Mouse (Mus musculus): ENCODE data around the gene Map1b.
A peak's percentile ranks its signal among the peaks of the same experiment; 100 is the strongest.

Gene Map1b

DNA sequence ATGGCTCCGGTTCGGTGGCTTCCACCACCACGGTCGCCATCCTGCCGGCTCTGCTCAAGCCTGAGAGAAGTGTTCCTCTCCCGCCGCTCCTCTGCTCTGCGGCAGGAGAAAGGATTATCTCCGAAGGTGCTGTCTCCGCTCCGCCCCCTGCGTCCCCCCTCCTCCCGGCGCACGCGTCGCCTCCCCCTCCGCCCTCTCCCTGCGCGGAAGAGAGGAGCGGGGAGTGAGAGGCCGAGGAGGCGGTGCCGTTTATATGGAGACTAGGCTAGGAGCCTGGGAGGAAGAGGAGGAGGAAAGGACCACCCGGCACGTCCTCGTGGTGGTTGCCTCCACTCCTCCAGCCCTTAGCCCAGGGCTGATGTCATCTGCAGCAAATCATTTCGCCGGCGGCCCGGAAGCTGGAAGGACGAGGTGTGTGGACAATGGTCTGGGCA lies at the start of gene Map1b:
Gene Map1b (minus strand): TSS at position 93 of the 434 bp plus-strand sequence.
- peak; percentile 96 for DNase-seq (ENCODE audit: low spot score)

DNA sequence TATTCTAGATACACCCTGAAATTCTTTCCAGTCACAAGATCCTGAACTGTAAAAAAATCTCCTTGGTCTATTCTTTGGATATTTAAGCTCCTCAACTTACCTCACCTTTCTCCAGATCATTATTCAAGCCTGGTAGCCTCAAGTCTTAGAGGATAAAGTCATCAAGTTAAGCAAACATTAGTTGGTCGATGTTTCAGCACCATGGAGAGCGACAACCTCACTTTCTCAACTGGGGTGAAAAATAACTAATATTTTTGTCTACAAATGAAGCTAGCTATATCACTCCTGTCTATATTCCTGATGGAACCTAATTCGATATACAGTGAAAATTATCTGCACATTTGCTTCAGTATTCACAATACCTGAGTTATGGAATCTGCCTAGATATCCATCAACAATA lies 48.0 kb upstream of the Map1b start:
- DNase-seq (ENCODE audit: low spot score) = no peak

DNA sequence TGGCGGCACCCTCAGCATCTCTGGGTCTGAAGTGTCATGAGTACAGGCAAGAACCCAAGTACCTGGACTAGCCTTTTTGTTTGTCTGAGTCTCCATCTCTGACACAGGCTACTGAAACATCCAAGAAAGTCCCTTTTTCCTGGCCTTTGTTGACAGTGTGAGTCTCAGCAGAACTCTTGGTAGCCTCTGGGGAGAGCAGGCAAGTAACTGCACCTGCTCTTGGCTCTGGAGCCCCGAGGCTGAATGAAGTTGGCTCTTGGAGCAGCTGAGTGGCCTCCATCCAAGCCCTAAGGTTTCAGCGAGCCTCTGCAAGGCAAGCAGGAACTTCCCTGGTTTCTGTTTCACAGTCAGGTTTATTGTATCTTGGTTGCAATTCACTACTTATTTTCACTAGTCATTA lies 46.7 kb upstream of the Map1b start:
- DNase-seq (ENCODE audit: low spot score) = peak; percentile 70

DNA sequence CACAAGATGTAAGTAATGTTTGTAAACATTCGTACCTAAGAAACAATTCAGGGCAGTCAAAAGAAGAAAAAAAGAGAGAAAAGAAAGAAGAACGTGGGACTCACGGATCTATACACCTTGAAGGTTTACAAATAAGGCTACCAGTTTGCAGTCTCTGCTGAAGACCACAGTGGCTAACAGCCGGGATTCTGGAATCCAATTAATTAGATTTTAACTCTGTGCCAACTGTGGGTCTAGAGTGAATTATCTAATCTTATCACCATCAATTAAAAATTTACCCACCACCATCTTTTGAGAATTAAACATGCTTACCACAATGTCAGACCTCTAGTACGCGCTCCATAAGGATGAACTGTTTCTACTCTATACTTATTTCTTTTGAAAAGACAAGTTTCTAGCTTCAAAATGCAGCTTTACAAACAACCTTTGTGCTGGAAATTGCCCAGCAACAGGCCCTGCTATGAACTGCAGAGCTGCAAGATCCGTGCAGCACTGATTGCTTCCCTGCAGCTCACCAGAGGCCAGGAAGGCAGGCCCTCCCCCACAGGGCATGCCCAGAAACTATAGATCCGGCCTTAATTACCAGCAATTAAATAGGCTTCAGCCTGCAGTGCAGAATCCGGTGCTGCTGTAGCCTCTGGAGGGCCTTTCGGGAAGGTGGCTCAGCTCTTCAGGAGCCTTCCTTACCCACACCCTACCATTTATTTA lies 45.7 kb upstream of the Map1b start:
- peak; percentile 82 for DNase-seq (ENCODE audit: low spot score)

DNA sequence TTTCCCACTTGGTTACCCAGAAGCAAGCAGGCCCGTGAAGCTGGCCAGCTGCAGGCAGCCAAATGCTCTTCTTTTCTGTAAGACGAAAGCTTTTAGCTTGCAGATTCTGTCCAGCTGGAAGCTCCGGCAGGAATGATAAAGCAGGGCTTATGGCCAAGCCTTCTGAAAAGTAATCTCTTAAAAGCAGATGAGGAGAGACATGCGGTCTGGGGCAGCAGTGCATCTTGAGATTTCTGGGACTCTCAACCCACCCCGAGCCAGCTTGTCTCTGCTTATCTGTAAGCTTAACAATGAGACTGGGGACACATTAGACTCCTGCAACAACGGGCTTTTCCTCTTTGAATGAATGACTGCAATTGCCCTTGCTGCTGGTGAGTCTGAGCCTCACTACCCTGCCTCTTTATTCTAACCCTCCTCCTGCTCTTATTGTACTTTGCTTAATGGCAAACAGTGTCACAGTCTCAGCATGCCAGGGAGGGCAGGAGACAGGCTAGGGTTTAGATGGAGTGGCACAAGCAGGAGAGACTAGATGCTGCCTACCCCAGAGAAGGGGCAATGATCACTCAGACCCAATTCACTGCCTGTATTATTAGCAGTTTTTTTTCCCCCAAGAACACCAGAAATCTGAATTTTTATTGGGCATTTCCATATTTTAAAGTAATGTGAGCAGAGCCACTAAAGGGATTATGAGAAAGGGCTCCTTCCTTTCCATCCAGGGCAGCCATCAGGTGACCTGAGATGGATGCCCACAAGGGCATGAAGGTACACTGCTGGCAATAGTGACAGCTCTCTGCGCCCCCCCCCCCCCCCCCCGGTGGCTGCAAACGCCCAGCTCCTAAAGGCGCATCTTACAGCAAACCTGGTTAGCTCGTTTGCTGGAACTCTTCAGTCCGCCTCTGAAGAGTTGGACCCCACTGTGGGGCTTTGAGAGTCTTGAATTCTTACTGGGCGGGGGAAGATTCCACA lies 44.6 kb upstream of the Map1b start:
- peak; percentile 77 for DNase-seq (ENCODE audit: low spot score)

DNA sequence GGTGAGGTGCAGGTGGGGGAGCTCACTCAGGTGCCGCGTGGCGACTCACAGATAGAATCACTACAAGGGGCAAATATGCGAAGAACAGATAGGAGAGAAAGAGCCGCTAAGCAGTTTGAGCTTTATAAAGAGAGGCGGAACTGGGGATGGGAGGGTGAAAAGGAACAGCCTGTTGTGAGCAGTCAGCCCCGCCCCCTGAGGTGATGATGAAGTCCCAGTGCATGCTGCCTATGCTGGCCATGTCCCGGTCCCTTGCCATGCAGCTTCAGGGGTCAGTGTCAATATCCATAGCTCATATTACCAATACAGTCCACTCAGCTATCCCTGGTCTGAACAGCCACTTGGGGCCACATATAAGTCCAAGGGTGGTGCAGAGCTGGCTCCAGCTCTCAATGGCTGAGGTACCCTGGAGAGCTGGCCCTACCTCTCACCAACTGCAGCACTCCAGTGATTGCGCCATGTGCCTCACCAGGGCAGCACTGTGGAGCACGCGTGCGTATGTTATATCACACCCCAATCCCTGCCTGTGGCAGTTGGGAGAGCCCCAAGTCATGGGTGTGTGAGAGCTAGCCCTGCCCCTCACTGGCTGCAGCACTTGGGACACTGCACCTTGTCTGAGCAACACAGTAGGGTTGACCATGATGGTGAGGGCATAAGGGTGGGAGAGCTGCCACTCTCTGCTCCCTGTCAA lies 42.0 kb upstream of the Map1b start:
- no peak for DNase-seq (ENCODE audit: low spot score)

DNA sequence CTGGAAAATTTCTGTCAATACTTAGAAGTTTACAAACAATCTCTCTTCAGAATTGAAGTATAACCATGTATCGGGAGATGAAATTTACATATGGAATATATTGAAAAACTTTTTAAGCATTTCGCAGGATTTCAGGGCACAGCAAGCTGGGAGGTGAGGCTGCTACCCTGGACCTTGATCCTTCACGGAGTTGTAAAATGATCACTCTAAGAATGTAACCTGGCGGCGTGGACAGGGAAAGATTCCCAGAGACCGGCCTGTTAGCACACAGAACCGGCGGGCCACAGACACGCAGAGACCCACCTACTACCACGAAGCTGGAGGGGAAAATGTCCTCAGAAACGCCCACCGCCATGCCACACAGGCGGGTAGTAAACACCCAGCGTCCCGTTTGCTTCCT lies 41.5 kb upstream of the Map1b start:
- no peak for DNase-seq (ENCODE audit: low spot score)

DNA sequence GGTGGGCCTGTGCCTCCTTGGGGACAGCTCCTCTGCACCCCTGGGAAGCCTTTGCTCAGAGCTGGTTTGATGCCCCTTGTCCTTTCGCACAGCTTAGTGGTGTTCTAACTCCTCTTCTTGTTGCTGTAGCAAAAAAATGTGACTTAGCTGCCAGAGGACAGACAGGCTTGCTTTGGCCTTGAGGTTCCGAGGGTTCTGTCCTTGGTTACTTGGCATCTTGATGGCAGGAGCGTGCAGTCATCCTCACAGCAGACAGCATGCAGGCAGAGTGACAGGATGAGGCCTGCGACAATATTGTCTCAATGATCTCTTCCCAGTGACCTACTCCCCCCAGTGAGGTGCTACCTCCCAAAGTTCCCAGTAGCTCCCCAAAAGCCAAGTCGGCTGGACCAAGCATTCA lies 41.0 kb upstream of the Map1b start:
- no peak for DNase-seq (ENCODE audit: low spot score)

DNA sequence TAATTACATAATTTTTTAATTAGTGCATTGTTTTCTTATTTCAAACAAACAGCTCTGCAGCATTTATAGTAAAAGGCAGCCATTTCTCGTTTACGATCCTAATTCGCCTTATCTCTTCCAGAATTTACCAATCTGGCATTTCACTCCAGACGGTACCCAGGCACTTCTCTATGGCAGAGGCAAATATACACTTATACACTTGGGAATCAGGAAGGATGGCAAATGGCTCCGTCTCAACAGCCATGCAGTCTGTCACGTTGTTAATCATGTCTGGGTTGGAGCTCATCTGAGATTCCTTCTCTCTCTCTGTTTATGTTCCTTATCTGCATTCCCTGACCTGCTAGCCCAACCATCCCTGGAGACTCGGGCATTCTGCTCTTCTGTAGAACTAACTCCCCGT lies 38.6 kb upstream of the Map1b start:
- no peak for DNase-seq (ENCODE audit: low spot score)

DNA sequence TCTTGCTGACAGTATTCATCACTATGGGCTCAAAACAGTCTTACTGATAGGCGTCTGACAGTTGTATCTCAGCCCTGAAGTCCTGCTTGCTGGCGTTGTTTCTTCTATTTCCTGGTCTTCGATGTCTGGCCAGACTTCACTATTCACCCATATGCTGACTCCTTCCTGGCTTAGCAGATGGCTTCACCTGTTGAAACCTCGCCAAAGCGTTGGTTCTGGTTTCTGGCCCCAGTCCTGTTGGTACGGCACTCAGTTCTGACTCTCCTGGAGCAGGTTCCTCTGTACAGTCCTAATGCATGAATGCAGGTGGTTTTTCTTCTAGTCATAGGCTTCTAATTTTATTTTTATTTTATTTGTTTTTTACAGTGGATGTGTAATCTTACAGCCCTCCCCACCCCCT lies 38.1 kb upstream of the Map1b start:
- no peak for DNase-seq (ENCODE audit: low spot score)

DNA sequence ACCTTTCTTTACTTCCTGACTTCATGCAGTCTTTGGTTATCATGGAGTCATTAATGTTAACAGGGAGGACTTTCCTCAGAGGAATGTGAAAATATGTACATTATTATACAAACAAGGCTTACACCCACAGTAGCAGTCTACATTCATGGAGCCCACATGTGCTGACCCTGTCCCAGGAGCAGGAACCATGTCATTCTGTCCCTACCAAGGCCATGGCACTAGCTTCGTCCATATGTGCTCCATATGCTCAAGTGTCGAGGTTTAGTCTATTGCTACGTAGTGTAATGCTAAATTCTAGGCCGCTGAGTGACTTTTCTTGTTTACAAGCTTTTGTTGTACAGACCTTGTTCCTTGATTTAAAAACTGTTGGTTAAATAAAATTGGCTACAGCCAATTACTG lies 36.0 kb upstream of the Map1b start:
- no peak for DNase-seq (ENCODE audit: low spot score)

DNA sequence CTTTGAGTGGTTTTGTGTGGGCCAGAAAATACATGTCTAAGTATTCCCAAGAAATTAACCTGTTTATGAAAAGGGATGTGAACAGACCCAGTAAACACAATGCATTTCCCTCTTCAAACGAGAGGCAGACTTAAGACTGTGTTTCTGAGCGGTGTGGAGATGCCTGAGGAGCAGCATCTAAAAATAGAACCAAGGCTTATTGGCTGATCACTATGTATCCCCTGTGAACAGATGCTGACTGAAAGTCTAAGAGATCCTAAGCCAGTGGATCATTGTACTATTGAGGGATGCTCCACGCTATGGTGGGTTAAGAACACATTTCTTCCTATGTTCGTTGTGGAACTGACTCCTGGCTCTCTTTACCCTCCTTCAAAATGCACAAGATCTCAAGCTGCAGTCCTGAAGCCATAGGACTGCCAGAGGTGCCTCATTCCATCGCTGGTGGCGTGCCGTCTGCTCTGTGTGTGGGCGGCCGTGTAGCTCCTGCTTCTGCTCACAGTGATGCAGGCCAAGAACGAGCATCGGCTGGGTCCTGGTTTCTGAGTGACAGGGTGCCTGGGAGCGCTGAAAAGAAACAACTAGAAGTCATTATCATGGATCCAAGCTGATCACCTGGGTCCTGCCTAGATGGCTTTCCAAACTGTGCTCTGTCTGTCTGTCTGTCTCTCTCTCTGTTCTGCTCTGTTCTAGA lies 34.5 kb upstream of the Map1b start:
- peak; percentile 25 for DNase-seq (ENCODE audit: low spot score)

DNA sequence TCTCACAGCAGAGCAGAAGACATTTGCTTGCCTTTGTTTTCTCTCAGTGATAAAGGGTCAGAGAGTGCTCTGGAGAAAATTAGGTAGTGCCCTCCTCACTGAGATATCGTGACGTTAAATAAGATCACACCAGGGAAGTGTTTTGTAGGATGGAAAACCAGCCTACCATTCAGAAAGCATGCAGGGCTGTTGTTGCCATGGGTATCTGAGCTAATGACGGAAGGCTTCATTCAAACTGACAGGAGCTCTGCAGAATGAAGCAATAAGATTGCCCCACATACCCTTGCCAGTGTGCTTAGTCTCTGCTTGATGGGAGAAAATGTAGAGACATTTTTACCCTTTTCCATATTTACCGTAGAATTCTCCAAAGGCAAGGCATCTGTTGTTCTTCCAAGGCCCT lies 33.7 kb upstream of the Map1b start:
- DNase-seq (ENCODE audit: low spot score) = no peak

DNA sequence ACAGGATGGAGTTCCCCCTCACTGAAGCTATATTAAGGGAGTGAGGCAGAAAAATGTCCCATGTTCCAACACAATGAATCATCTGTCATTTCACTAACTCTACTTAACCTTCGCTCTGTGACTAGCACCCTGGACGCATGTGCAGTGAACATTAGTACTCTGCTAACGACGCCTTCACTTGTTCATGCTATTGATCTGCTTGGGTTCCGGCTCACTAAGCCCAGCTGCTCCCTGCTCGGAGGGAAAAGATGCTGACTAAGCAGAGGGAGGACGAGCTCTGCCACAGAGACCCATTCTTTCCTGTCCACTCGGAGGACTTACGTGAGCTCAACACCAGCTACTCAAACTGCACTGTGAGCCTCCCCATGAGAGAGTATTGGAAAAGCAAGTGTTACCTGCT lies 33.2 kb upstream of the Map1b start:
- no peak for DNase-seq (ENCODE audit: low spot score)

DNA sequence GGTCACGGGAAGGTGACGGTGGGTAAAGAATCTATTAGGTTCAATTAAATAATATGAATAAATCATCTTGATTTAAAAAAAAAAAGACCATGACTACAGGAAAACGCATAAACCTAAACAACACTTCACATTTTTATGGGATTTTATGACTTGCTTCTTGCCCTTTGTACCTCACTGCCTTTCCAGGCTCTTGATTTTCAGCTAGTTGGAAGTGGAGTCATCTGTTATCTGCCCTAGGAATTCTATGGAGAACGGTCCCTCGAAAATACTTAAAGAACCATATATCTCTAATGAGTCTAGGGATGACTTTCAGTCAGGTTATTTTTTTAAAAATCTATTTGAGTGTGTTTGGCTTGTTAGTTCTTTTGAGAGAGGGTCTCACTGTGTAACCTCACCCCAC lies 30.5 kb upstream of the Map1b start:
- DNase-seq (ENCODE audit: low spot score) = no peak

DNA sequence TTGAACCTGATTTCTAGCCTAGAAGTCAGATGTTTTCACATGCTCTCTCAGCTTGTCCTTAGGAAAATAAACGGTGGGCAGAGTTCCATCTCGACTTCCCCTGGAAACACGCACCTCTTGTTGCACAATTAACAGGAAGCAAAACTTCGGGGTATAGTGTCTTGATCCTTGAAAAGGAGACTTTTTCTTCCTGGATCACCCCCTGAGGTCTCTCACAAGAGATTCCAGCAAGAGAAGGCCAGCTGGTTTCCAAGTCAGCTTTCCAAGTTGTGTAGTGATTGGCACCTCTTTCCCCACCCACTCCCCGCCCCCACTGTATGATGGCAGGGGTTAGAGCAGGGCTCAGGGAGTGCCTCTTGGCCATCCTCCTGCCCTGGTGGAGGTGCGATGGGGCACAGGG lies 28.9 kb upstream of the Map1b start:
- DNase-seq (ENCODE audit: low spot score) = no peak

DNA sequence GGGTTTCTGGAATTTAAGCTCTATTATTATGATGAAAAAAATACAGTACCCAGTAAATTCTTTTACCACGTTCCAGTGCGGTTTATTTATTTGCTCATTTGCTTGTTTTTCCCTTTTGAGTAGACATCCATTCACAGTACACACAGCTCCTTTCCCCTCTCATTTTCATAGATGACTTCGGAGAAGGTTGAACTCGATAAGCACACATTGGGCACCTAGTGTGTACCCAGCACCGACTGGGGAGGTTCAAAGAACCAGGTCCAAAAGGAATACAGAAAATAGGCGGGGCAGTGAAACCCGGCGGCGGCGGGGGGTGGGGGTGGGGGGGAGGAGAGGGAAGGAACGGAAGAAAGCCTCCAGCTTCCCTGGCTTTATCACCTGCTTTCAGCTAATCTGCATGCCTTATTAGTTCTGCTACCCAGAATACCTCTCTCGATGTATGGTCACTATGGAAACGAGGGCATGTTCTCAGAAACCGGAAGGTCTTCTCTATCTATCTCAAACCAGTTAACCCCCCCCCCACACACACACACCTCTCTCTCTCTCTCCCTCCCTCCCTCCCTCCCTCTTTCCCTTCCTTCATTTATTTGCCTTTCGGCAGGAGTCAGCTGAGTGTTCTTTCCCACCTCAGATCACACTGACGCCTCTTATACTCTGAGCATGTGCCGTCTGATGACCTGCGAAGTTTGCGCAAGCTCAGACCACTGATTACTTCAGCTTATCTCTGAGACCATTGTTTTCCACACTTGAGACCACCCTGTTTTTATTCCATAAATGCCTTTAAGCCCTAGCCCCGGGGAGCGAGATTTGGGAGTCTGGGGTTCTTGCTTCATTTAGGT lies 25.3 kb upstream of the Map1b start:
- DNase-seq (ENCODE audit: low spot score) = no peak

DNA sequence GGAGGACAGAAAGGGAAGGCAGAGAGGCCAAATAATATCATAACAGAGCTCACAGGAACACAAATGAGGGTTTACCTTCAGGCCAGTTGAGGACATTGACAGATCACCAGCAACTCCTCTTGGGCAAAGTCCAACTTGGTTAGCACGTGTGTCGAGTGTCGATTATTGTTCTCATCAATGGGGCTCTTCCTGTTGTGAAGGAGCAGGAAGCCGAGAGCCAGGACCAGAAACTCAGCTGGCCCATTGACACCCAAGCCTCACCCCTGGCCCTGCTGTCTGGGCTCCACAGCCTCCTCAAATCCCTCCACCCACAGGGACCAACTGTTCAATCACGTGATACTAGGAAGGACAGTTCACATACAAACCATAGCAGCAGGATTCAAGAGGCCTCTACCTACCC lies 22.9 kb upstream of the Map1b start:
- no peak for DNase-seq (ENCODE audit: low spot score)

DNA sequence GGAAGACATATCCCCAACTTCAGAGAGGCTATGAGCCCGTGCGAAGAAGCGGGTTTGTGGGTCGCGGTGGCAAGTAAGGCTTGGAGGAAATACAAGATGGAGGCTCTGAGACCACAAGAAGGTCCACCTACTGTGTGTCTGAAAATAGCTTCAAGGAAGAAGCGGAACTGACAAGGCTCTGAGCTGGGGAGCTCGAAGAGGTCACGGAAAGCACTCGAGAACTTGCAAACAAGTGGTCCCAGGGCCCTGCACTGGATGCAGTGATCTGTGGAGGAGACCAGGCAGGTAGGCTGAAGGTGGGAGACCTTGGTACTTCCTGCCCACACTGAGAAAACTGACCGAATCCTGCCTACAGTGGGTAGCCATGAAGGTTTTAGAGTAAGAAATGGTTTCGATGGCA lies 22.5 kb upstream of the Map1b start:
- no peak for DNase-seq (ENCODE audit: low spot score)

DNA sequence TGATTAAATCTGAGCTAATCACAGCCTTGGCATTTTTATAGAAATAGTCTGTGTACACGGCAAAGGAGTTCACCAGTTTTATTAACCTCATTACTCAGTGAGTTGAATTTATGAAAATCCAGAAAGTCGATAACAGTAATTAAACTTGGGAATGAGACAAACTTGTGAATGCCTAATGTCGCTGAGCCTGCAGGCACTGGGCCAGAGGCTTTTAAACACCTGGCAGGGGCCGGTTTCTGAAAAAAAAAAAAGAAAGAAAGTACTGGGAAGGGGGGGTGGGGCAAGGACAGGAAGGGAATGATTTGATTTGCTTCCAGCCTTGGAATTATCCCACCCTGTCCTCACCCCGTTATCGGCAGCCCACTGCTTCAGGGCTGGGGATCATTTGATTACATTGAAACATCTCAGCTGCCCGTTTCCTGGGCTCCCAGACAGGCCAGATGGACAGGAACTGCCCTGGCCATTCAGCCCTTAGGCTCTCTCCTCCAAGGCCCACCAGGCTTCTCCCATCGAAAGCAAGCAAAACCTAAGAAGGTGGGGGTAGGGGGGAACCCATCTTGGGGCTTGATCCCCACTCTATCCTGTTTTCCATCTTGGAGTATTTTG lies 21.7 kb upstream of the Map1b start:
- peak; percentile 46 for DNase-seq (ENCODE audit: low spot score)

DNA sequence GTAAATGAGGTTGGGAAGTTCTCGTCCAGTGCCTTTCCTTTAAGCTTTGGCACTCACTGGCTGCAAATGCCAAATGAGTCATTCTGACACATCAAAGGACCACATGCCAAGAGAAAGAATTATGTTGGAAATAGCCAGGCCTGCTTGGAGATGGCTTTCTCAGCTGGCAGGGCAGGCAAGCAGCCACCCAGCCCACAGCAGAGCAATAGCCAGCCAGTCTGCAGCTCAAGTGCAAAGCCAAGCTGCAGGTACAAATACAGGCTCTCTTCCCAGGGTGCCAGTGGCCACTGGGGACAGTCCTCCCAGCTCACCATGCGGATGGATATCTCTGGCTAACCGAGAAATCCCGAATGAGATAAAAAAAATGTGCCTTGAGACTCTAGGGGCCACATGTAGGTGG lies 12.1 kb upstream of the Map1b start:
- peak; percentile 88 for DNase-seq (ENCODE audit: low spot score)
